Mouse (Mus musculus): ENCODE measurements around the gene Slc24a3. TPM values are rescaled to one million over a fixed set of nuclear protein-coding genes. Genes with fewer than 3 reads are reported as not detected.

The Slc24a3 gene
- total and polyA plus RNA-seq, 3 experiments = not detected

DNA sequence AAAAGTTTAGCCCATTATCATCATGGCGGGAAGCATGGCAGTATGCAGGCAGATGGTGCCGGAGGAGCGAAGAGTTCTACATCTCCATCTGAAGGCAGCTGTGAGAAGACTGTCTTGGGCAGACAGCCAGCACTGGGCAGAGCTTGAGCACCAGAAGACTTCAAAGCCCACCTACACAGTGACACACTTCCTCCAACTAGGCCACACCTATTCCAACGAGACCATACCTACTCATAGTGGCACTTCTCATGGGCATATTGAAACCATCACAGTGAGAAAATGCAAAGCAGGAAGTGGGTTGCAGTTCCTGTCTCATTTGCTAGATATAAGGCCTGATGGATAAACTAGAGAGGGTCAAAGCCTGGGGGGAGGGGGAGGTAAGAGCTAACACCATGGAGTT, 29.5 kb downstream of the Slc24a3 start:
- no peaks in the 10 kb centered on the region for H3K79me2 ChIP-seq (ENCODE audit: control insufficient read depth, insufficient read depth, low read length, poor library complexity)
- no peak for DNase-seq (ENCODE audit: low read depth, low spot score)
- TF ChIP-seq HCFC1 (IDR thresholded peaks at IDR 0.05; ENCODE audit: low read depth, low read length) (no peak), POLR2A (IDR thresholded peaks at IDR 0.05; ENCODE audit: control insufficient read depth in 1 of 2, insufficient read depth in 1 of 2, low read depth in 1 of 2, low read length in 2 of 2, poor library complexity in 1 of 2) (no peak), MAFK (IDR thresholded peaks at IDR 0.05; ENCODE audit: borderline replicate concordance, low read depth, low read length) (no peak), TBP (IDR thresholded peaks at IDR 0.05; ENCODE audit: low read depth, low read length) (no peak), RAD21 (IDR thresholded peaks at IDR 0.05; ENCODE audit: low read depth, low read length) (no peak), ELF1 (IDR thresholded peaks at IDR 0.05; ENCODE audit: low read depth, low read length) (no peak), POLR2AphosphoS2 (IDR thresholded peaks at IDR 0.05; ENCODE audit: low read length) (no peak), MAZ (IDR thresholded peaks at IDR 0.05; ENCODE audit: low read depth, low read length) (no peak), JUND (IDR thresholded peaks at IDR 0.05; ENCODE audit: low read depth, low read length) (no peak), RCOR1 (IDR thresholded peaks at IDR 0.05; ENCODE audit: low read depth, low read length) (no peak), CTCF (IDR thresholded peaks at IDR 0.05 in 2 of 3, conservative IDR thresholded peaks at IDR 0.05 in 1 of 3; ENCODE audit: control insufficient read depth in 1 of 3, insufficient read depth in 1 of 3, low read depth in 2 of 3, low read length in 3 of 3, poor library complexity in 1 of 3, severe bottlenecking in 1 of 3) (no peak), NELFE (IDR thresholded peaks at IDR 0.05; ENCODE audit: low read depth, low read length) (no peak), CHD2 (IDR thresholded peaks at IDR 0.05; ENCODE audit: low read length) (no peak), UBTF (IDR thresholded peaks at IDR 0.05; ENCODE audit: borderline replicate concordance, insufficient read depth, low read depth, low read length) (no peak)
- no peaks in the 10 kb centered on the region for H3K36me3 ChIP-seq (ENCODE audit: control insufficient read depth in 1 of 2, insufficient read depth in 2 of 2, low read length in 2 of 2)
- H3K4me3 ChIP-seq (ENCODE audit: control insufficient read depth in 1 of 2, insufficient read depth in 1 of 2, low read depth in 2 of 2, low read length in 2 of 2) = no peak overlapping the region
- no peaks in the 10 kb centered on the region for H3K9me3 ChIP-seq (replicated peaks; ENCODE audit: insufficient read depth, low read length)
- no peak overlapping the region for H3K9ac ChIP-seq (ENCODE audit: control insufficient read depth, low read depth, low read length, poor library complexity, severe bottlenecking)
- no peak overlapping the region for H3K27ac ChIP-seq (ENCODE audit: control insufficient read depth, low read depth, low read length)
- no peaks in the 10 kb centered on the region for H3K4me1 ChIP-seq (ENCODE audit: control insufficient read depth in 1 of 2, insufficient read depth in 2 of 2, low read length in 2 of 2)
- H3K27me3 ChIP-seq (ENCODE audit: control insufficient read depth in 1 of 2, insufficient read depth in 2 of 2, low read length in 2 of 2) = no peaks in the 10 kb centered on the region

DNA sequence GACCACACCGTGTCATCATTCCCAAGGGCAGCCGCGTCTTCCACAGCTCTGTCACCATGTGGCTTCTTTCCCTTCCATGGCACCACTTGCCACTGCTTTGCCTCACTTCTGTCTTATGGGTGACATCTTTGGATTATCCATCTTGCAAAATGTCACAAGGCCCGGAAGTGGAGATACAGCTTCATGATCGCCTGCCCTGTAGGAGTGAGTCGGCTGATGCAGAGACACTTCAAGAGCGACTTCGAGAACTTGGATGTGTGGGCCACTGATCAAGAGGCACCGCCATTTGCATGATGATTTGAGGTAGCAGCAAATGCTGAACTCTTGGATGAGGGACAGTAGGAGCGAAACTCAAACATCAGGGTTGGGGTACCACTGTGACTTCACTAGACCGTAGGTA, 46.0 kb downstream of the Slc24a3 start:
- H3K79me2 ChIP-seq (ENCODE audit: control insufficient read depth, insufficient read depth, low read length, poor library complexity) = no peaks in the 10 kb centered on the region
- H3K9me3 ChIP-seq (replicated peaks; ENCODE audit: insufficient read depth, low read length) = no peaks in the 10 kb centered on the region
- TF ChIP-seq MAFK (IDR thresholded peaks at IDR 0.05; ENCODE audit: borderline replicate concordance, low read depth, low read length) (no peak), ETS1 (IDR thresholded peaks at IDR 0.05; ENCODE audit: low read depth, low read length) (no peak), CHD2 (IDR thresholded peaks at IDR 0.05; ENCODE audit: low read length) (no peak), E2F4 (IDR thresholded peaks at IDR 0.05; ENCODE audit: borderline replicate concordance, low read depth, low read length) (no peak)
- DNase-seq (ENCODE audit: low read depth, low spot score) = no peak
- H3K4me1 ChIP-seq (ENCODE audit: control insufficient read depth in 1 of 2, insufficient read depth in 2 of 2, low read length in 2 of 2) = no peaks in the 10 kb centered on the region
- H3K27ac ChIP-seq (ENCODE audit: control insufficient read depth, low read depth, low read length) = no peak overlapping the region
- no peaks in the 10 kb centered on the region for H3K36me3 ChIP-seq (ENCODE audit: control insufficient read depth in 1 of 2, insufficient read depth in 2 of 2, low read length in 2 of 2)
- no peak overlapping the region for H3K9ac ChIP-seq (ENCODE audit: control insufficient read depth, low read depth, low read length, poor library complexity, severe bottlenecking)
- no peak overlapping the region for H3K4me3 ChIP-seq (ENCODE audit: control insufficient read depth in 1 of 2, insufficient read depth in 1 of 2, low read depth in 2 of 2, low read length in 2 of 2)
- no peaks in the 10 kb centered on the region for H3K27me3 ChIP-seq (ENCODE audit: control insufficient read depth in 1 of 2, insufficient read depth in 2 of 2, low read length in 2 of 2)
